Mouse (Mus musculus): ENCODE data around the gene Pex6. TPM values are rescaled to one million over a fixed set of nuclear protein-coding genes. Genes with fewer than 3 reads are reported as not detected.

The Pex6 gene
- 22.7 and 24.6 TPM in 2 replicates for polyA plus RNA-seq (2015; fragmentation: Nextera tagmentation; extraction: Ambion mirVana)

- H3K4me1 ChIP-seq (replicated peaks; ENCODE audit: control insufficient read depth, insufficient read depth, low read length): peaks cover 13% of the 10 kb centered on the region
- ATAC-seq: peak; percentile 95
- H3K4me2 ChIP-seq (ENCODE audit: low read length): peak within 1 kb of the TSS; percentile 98
- no peaks in the 10 kb centered on the region for H3K27me3 ChIP-seq (replicated peaks; ENCODE audit: control insufficient read depth, insufficient read depth, low read length)
- H3K4me3 ChIP-seq (replicated peaks; ENCODE audit: low read length): peak within 1 kb of the TSS; percentile 98
- peaks cover 11% of the 10 kb centered on the region for H3K36me3 ChIP-seq (ENCODE audit: control insufficient read depth, insufficient read depth)
- H3K9me3 ChIP-seq (ENCODE audit: control insufficient read depth, low read length): no peaks in the 10 kb centered on the region
- peak within 1 kb of the TSS; percentile 82 for H3K9ac ChIP-seq (replicated peaks; ENCODE audit: low read depth, low read length)
- 8% methylated on average over 36 of the region's 36 CpGs for WGBS
- peak within 1 kb of the TSS; percentile 73 for H3K27ac ChIP-seq (ENCODE audit: low read length)
Measured at GRCm38 (mm10) chr17:46710959-46711597, at the start of gene Pex6. Gene Pex6 (plus strand): TSS chr17:46711463.

- Histone ChIP-seq H3K27ac (ENCODE audit: low read length) (no peak overlapping the region), H3K4me3 (replicated peaks; ENCODE audit: low read length) (no peak overlapping the region), H3K9me3 (ENCODE audit: control insufficient read depth, low read length) (no peaks in the 10 kb centered on the region), H3K4me2 (ENCODE audit: low read length) (no peak overlapping the region), H3K36me3 (ENCODE audit: control insufficient read depth, insufficient read depth) (peaks cover 33% of the 10 kb centered on the region), H3K4me1 (replicated peaks; ENCODE audit: control insufficient read depth, insufficient read depth, low read length) (no peaks in the 10 kb centered on the region), H3K27me3 (replicated peaks; ENCODE audit: control insufficient read depth, insufficient read depth, low read length) (no peaks in the 10 kb centered on the region), H3K9ac (replicated peaks; ENCODE audit: low read depth, low read length) (no peak overlapping the region)
- 91% methylated on average over 12 of the region's 12 CpGs for WGBS
- no peak for ATAC-seq
Measured at GRCm38 (mm10) chr17:46661981-46662380, 49.3 kb upstream of the Pex6 start.

DNA sequence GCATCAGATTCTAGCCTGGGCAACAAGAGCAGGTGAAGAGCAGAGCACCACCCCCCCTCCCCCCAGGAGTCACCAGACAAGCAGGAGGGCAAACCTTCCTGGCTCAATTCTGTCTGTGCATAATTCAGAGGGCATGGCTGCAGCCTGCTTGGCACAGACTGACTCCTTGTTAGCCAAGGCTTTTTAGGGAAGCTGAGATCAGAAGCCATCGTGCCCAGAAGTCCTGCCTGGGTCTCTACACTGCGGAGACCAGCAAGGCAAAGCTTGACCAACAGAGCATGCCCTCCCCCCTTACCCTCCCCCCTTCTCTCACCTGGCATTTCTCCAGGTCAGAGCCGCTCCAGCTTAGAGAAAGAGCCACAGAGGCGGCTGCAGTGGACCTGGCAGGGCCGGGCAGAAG is 48.5 kb upstream of the Pex6 start:
- H3K9me3 ChIP-seq (ENCODE audit: control insufficient read depth, low read length): no peaks in the 10 kb centered on the region
- no peaks in the 10 kb centered on the region for H3K27me3 ChIP-seq (replicated peaks; ENCODE audit: control insufficient read depth, insufficient read depth, low read length)
- H3K9ac ChIP-seq (replicated peaks; ENCODE audit: low read depth, low read length): no peak overlapping the region
- H3K27ac ChIP-seq (ENCODE audit: low read length): no peak overlapping the region
- H3K4me3 ChIP-seq (replicated peaks; ENCODE audit: low read length): no peak overlapping the region
- no peaks in the 10 kb centered on the region for H3K4me1 ChIP-seq (replicated peaks; ENCODE audit: control insufficient read depth, insufficient read depth, low read length)
- H3K4me2 ChIP-seq (ENCODE audit: low read length): no peak overlapping the region
- H3K36me3 ChIP-seq (ENCODE audit: control insufficient read depth, insufficient read depth): peaks cover 34% of the 10 kb centered on the region
- ATAC-seq: no peak
- 86% methylated on average over 5 of the region's 5 CpGs for WGBS

GRCm38 (mm10) chr17:46667712-46668111 is 43.6 kb upstream of the Pex6 start:
- WGBS: 92% methylated on average over 16 of the region's 16 CpGs
- Histone ChIP-seq H3K36me3 (ENCODE audit: control insufficient read depth, insufficient read depth) (peaks cover 31% of the 10 kb centered on the region), H3K9ac (replicated peaks; ENCODE audit: low read depth, low read length) (no peak overlapping the region), H3K27ac (ENCODE audit: low read length) (no peak overlapping the region), H3K9me3 (ENCODE audit: control insufficient read depth, low read length) (no peaks in the 10 kb centered on the region), H3K27me3 (replicated peaks; ENCODE audit: control insufficient read depth, insufficient read depth, low read length) (no peaks in the 10 kb centered on the region), H3K4me1 (replicated peaks; ENCODE audit: control insufficient read depth, insufficient read depth, low read length) (no peaks in the 10 kb centered on the region), H3K4me2 (ENCODE audit: low read length) (no peak overlapping the region), H3K4me3 (replicated peaks; ENCODE audit: low read length) (no peak overlapping the region)
- ATAC-seq: no peak

- Histone ChIP-seq H3K9me3 (ENCODE audit: control insufficient read depth, low read length) (no peaks in the 10 kb centered on the region), H3K27ac (ENCODE audit: low read length) (no peak overlapping the region), H3K36me3 (ENCODE audit: control insufficient read depth, insufficient read depth) (peaks cover 17% of the 10 kb centered on the region; the same call in 1 of the 2 replicates), H3K4me1 (replicated peaks; ENCODE audit: control insufficient read depth, insufficient read depth, low read length) (peaks cover 14% of the 10 kb centered on the region), H3K27me3 (replicated peaks; ENCODE audit: control insufficient read depth, insufficient read depth, low read length) (no peaks in the 10 kb centered on the region), H3K9ac (replicated peaks; ENCODE audit: low read depth, low read length) (no peak overlapping the region), H3K4me2 (ENCODE audit: low read length) (no peak overlapping the region), H3K4me3 (replicated peaks; ENCODE audit: low read length) (no peak overlapping the region)
- ATAC-seq: no peak
- 96% methylated on average over 10 of the region's 10 CpGs for WGBS
Measured at GRCm38 (mm10) chr17:46669911-46670310, 41.4 kb upstream of the Pex6 start.

DNA sequence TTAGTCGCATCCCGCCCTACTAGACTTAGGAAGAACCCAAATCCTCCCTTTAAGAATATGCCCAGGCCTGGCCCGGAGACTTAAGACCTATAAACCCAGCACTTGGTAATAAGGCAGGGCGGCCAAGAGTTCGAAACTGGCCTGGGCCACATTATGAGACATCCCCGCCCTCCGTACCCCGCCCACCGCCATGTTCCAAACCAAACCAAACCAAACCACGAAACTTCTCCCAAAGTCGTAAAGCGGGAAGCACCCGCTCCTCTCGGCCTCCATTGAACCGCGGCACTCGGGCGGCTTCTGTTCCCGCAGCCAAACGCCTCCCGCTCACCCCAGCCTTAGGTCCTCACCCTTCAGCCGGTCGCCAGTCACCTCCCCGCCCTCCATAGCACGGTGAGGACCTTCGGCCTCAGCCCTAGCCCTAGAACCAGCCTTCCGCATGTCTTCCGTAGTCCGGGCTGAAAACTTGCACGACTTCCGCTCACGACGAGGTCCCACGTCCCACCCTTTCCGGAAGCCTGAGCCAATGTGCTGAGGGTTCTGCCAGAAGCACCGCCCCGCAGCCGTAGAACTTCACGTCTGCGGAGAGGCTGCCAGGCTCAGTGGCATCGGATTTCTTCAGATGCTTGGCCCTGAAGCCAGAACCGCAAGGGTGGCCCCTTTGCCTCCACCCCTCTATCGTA is 37.3 kb upstream of the Pex6 start, which contains the start of gene Rrp36:
Gene Rrp36 (minus strand): TSS at position 503 of the 680 bp plus-strand sequence.
- Histone ChIP-seq H3K36me3 (ENCODE audit: control insufficient read depth, insufficient read depth) (peaks cover 20% of the 10 kb centered on the region), H3K4me1 (replicated peaks; ENCODE audit: control insufficient read depth, insufficient read depth, low read length) (peaks cover 21% of the 10 kb centered on the region), H3K9ac (replicated peaks; ENCODE audit: low read depth, low read length) (peak within 1 kb of the TSS; percentile 72), H3K9me3 (ENCODE audit: control insufficient read depth, low read length) (no peaks in the 10 kb centered on the region), H3K27ac (ENCODE audit: low read length) (peak within 1 kb of the TSS; percentile 75), H3K4me2 (ENCODE audit: low read length) (peak within 1 kb of the TSS; percentile 95), H3K27me3 (replicated peaks; ENCODE audit: control insufficient read depth, insufficient read depth, low read length) (no peaks in the 10 kb centered on the region), H3K4me3 (replicated peaks; ENCODE audit: low read length) (peak within 1 kb of the TSS; percentile 96)
- under 1% methylated on average over 43 of the region's 43 CpGs for WGBS
- peak; percentile 95 for ATAC-seq

DNA sequence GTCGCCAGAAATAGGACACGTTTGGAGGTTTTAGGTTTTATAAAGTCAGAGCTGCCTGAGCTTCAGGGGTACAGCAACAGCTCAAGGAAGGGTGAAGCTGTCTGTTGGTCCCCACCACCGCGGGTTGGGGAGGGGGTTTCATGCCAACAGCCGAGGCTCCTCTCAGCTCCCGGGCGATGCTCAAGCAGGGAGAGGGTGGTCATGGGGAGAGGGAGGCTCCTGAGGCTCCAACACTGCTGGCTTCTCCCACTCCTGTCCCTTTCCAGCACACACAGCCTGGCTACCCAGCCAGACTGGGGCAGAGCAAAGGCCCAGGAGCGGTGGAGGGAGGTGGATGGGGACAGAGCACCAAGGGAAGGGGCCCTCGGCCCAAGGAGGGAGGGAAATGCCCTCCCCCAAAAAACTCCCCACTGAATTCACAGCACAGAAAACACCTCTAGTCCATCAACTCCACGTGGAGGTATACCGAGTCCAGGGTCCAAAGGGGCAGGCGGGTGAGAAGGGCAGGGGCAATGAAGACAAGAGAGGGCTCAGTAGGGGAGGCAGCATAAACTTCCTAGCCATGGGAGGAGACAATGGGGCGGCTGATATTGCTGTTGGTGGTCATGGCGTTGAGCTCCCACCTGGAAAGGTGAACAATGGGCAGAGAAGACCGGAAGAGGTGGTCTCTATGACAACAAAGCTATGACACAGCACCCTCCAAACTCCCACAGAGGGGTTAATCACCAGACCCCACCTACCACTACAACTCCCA is 36.6 kb upstream of the Pex6 start:
- H3K4me3 ChIP-seq (replicated peaks; ENCODE audit: low read length): peak overlapping the region; percentile 96
- ATAC-seq: peak; percentile 57
- H3K4me2 ChIP-seq (ENCODE audit: low read length): peak overlapping the region; percentile 95
- H3K27me3 ChIP-seq (replicated peaks; ENCODE audit: control insufficient read depth, insufficient read depth, low read length): no peaks in the 10 kb centered on the region
- peak overlapping the region; percentile 75 for H3K27ac ChIP-seq (ENCODE audit: low read length)
- no peak overlapping the region; the same call in none of the 2 replicates for H3K9ac ChIP-seq (replicated peaks; ENCODE audit: low read depth, low read length)
- H3K4me1 ChIP-seq (replicated peaks; ENCODE audit: control insufficient read depth, insufficient read depth, low read length): peaks cover 29% of the 10 kb centered on the region
- H3K36me3 ChIP-seq (ENCODE audit: control insufficient read depth, insufficient read depth): peaks cover 14% of the 10 kb centered on the region
- H3K9me3 ChIP-seq (ENCODE audit: control insufficient read depth, low read length): no peaks in the 10 kb centered on the region
- WGBS: 19% methylated on average over 15 of the region's 15 CpGs

- no peak for ATAC-seq
- no peaks in the 10 kb centered on the region for H3K27me3 ChIP-seq (replicated peaks; ENCODE audit: control insufficient read depth, insufficient read depth, low read length)
- H3K36me3 ChIP-seq (ENCODE audit: control insufficient read depth, insufficient read depth): peaks cover 10% of the 10 kb centered on the region
- H3K9me3 ChIP-seq (ENCODE audit: control insufficient read depth, low read length): no peaks in the 10 kb centered on the region
- 86% methylated on average over 7 of the region's 9 CpGs for WGBS
- H3K4me2 ChIP-seq (ENCODE audit: low read length): peak within 1 kb of the TSS; percentile 81
- H3K27ac ChIP-seq (ENCODE audit: low read length): no peak within 1 kb of the TSS
- H3K4me3 ChIP-seq (replicated peaks; ENCODE audit: low read length): peak within 1 kb of the TSS; percentile 72
- H3K9ac ChIP-seq (replicated peaks; ENCODE audit: low read depth, low read length): peak within 1 kb of the TSS; percentile 65
- H3K4me1 ChIP-seq (replicated peaks; ENCODE audit: control insufficient read depth, insufficient read depth, low read length): peaks cover 36% of the 10 kb centered on the region
Measured at GRCm38 (mm10) chr17:46678416-46678815, 32.8 kb upstream of the Pex6 start, which contains the start of gene Mea1. Gene Mea1 (plus strand): TSS chr17:46678793.

- no peak overlapping the region for H3K4me3 ChIP-seq (replicated peaks; ENCODE audit: low read length)
- 68% methylated on average over 9 of the region's 9 CpGs for WGBS
- peaks cover 33% of the 10 kb centered on the region for H3K4me1 ChIP-seq (replicated peaks; ENCODE audit: control insufficient read depth, insufficient read depth, low read length)
- H3K27me3 ChIP-seq (replicated peaks; ENCODE audit: control insufficient read depth, insufficient read depth, low read length): no peaks in the 10 kb centered on the region
- H3K27ac ChIP-seq (ENCODE audit: low read length): no peak overlapping the region
- H3K9ac ChIP-seq (replicated peaks; ENCODE audit: low read depth, low read length): 0 out of 2 replicates have a peak overlapping the region, but pooled peaks have one; percentile 65
- peaks cover 12% of the 10 kb centered on the region for H3K36me3 ChIP-seq (ENCODE audit: control insufficient read depth, insufficient read depth)
- H3K4me2 ChIP-seq (ENCODE audit: low read length): peak overlapping the region; percentile 81; the same call in 1 of the 2 replicates
- no peaks in the 10 kb centered on the region for H3K9me3 ChIP-seq (ENCODE audit: control insufficient read depth, low read length)
- ATAC-seq: no peak
Measured at GRCm38 (mm10) chr17:46678911-46679310, 32.4 kb upstream of the Pex6 start.
